Mouse (Mus musculus) right cerebral cortex, postnatal 25 days (tissue): ENCODE measurements around the gene Akap5.

ENCODE experiments used
- DNase-seq: peaks from one replicate; pipeline ENCODE4 v3.0.0; 2022

Gene Akap5

GRCm38 (mm10) chr12:76311951-76312350 lies 12.7 kb upstream of the Akap5 start:
- DNase-seq = no peak

GRCm38 (mm10) chr12:76318282-76319212 lies 6.1 kb upstream of the Akap5 start:
- DNase-seq = no peak

DNA sequence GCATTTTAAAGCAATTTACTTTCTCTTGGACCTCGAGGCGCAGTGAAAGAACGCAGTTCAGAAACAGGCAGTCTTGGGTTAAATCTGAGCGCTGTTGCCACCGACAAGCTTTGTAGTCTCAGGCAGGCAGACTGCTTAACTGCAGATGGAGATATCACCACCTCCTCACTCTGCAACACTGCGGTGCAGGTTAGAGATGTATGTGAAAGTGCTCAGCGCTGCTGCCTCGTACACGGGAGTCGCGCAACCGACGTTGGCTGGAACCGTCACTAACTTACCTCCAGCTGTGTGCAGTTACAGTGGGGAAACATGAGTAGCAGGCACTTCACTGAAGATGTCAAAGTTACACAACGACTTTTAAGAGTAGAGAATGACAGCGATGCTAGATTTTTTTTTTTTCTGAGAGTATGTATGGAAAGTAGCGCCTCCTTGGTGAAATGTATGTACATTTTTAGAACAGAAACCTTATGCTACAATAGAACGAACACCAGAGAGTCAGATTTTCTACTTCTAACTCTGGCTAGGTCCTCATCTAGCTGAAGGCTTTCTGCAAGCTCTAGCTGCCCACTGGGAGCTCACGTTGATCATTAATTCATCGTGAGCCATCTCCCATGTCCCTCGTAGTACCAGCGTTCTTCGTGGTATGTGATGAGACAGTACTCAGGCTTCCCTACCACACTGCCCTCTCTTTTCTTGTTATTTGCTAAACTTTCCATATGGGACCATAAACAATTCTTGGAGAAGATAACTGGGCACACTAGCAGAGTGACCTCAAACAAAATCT lies 1.9 kb downstream of the Akap5 start:
- DNase-seq = peak; percentile 71

GRCm38 (mm10) chr12:76328567-76329354 lies 4.1 kb downstream of the Akap5 start:
- no peak for DNase-seq

DNA sequence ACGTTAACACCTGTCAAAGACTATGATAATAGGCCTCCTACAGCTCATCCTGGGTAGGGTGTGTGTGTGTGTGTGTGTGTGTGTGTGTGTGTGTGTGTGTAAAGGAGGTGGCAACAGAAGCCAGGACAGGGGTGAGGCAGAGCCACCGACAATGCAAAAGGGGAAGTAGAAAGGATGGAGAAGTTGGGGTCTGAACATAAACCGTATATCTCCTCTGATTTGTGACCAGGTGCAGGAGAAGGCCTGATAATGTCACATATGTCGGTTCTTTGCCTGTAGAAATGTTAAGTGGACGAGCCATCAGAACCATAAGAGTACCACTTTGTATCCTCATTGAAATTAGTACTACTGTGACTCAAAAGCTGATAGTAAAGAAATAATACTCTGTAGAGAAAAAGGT lies 9.0 kb downstream of the Akap5 start:
- DNase-seq = no peak

GRCm38 (mm10) chr12:76335641-76336040 lies 10.9 kb downstream of the Akap5 start:
- DNase-seq = no peak

GRCm38 (mm10) chr12:76336111-76336965 lies 11.6 kb downstream of the Akap5 start:
- no peak for DNase-seq

DNA sequence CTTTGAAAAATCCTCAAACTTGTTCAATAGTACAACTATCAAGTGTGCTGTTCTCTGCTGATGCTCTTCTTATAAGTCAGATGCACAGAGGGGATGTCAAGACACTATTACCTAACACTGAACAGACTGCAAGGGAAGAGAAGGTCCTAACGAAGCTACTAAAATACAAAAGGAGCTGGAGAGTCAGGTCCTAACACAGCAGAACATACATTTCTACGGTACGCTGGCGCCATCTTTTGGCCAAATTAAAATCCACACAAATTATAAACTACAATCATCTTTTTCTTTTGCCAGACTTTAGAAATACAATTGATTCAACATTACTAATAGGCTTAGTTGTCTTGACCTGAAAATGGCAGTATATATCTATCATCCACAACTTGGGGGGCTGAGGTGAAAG lies 16.4 kb downstream of the Akap5 start:
- peak; percentile 21 for DNase-seq

GRCm38 (mm10) chr12:76345759-76346455 lies 21.2 kb downstream of the Akap5 start:
- DNase-seq = no peak

DNA sequence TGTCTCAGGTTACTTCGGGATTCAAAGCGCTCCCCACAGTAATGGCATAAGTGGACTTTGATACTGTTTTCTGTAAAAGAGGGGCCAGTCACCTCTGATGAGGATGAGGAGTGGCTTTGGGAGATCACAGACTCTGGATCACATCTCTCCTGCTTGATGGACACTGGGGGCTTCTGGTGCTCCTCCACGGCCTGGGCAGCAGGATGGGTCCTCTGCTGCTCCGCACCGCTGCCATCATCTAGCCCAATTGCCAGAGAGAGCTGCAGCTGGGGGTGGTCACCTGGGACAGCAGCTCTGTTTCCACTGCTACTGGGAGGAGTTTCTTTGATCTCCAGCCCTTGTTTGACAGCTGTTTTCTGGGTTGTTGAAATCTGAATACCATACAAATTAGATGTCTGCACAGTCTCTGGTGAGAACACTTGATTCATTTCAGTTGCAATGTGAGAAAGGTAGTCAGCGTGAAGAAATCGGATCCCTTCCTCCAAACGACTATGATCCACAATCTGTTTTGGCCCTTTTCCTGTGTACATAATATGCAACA lies 25.1 kb downstream of the Akap5 start:
- no peak for DNase-seq

- DNase-seq = no peak
Measured at GRCm38 (mm10) chr12:76360868-76361267, 36.2 kb downstream of the Akap5 start.

DNA sequence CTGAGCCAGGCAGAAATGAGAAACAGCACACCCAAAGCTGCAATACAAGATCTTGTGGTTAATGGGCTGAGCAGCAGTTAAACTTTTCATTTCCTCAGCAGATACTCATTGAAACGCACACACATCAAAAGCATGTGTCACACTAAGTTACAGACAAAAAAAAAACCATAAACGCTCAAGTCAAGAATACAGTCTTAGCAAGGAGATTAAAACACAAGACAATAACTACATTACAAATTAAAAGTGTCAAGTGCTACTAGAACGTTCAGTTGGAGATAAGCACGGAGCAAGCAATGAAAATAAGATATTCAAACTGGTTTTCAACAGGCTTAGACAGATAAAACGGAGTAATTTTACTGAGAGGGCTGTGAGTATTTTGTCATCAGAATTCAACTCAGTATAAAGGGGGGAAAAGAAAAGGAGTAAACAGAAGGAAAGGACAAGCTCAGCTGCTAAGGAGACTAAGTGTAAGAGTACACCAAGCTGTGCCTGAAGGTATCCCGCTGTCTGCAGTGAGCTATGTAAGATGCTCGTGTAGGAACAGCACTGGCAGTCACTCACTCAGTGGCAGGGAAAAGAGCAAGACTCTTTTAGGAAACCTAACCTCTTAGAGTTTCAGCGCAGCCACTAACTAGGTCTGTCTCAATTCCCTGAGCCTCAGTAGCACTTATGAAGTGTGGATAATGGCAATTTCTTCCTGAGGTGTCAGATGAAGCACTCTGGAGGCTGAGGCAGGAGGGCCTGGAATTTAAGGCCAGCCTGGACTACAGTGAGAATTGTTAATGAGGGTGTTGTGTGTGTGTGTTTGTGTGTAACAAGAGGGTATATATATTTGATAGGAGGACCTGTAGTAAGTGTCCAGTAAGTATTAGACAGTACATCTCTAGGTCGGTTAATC lies 37.0 kb downstream of the Akap5 start:
- DNase-seq = no peak

DNA sequence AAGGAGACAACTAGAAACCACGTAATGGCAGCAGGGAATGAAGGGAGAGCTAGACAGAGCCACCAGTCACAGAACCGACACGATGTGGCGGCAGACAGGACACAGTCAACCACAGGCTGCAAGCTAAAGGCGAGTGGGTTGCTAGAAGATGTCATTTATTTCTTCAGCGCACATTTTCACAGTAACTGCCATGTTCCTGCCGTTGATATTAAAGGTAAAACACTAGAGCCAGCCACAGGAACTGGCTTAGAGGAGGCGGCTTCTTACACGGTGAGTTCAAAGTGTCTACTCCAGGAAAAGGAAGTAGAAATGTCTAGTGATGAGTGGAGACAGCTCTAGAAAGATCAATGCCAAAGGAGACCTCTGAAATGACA lies 37.6 kb downstream of the Akap5 start:
- no peak for DNase-seq

DNA sequence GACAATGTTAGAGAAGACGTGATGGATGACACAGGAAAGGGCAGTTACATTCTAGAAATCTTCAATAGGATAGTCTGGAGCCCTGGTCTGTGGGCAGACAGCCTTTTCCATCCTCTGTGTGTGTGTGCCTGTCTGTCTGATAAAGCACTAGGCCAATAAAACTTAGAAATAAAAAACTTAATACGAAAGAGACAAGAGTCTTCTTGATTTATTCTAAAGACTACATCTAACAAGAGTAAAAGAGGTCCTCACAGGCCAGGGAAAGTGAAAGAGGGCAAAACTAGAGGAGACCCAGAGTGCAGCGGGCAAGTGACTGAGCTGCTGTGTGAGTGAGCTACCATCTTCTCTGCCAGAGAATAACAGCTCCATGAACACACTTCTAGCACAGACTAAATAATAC lies 41.6 kb downstream of the Akap5 start:
- DNase-seq = no peak

GRCm38 (mm10) chr12:76367096-76367995 lies 42.7 kb downstream of the Akap5 start:
- no peak for DNase-seq

DNA sequence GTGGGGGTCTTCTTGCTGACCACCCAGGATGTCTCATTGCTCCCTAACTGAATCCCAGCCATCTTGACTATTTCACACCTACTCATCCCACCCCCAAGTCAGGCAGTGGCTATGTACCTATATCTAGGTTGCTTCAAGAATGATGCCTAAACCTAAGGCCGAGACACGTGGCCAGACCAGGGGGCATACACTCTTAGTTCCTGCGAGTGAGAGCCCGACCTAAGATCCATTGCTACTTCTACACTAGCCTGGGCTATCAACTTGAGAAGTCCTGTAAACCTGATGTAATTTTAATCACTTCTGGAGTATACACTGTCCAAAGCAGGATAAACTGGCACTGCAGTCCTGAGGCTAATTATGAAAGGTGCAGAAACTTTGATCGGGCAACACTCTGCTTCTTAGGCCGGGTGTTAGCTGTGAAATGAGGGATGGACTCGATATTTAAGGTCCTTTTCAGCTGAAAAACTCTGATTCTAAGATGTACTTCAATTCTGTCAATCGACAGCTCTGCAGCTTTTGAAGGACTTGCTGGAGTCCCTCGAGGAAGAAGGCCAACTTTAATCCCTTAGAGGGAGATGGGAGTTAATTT lies 43.6 kb downstream of the Akap5 start:
- no peak for DNase-seq

GRCm38 (mm10) chr12:76368790-76369205 lies 44.1 kb downstream of the Akap5 start:
- DNase-seq = no peak

DNA sequence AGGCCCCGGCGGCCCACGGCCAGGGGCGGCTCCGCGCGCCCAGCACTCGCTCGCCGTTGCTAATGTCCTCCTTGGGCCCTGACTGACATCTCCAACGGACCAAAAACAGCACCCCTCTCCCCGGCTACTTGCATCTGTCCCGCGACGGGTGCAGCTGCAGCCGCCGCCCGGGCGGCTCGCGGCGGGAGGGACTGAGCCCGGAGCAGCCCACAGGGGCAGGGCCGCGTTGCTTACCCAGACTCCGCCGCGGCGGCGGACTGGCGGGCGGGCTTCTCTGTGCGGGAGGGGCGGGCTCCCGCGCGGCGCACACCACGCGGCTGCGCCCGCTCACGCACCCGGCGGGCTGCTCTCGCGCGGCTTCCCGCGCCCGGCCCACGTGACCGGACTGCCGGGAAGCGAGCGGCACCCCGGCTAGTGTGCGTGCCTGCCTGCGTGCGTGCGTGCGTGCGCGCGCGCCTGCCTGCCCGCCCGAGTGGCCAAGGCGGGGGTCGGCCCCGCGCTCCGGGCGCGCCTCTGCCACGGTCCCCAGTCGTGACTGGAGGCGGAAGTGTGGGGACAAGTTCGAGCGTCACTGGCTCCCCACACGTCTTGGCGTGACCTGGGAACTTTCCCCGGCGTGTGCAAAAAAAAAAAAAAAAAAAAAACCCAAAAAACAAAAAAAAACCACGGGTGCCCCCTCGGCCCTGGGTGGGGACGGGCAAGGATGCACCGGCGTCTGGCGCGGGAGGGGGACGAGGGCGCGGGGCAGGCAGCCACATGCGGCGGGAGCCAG lies 44.7 kb downstream of the Akap5 start, which contains the start of gene Zbtb25:
Gene Zbtb25 (minus strand): TSS at position 397 of the 772 bp plus-strand sequence.
- peak; percentile 95 for DNase-seq
